Mouse (Mus musculus): Measurements from ENCODE around the gene Sorcs1. TPM values are rescaled to one million over a fixed set of nuclear protein-coding genes. Genes with fewer than 3 reads are reported as not detected.

The Sorcs1 gene
- polyA plus RNA-seq, 1 experiment from 2014 or later = 14.4 TPM

DNA sequence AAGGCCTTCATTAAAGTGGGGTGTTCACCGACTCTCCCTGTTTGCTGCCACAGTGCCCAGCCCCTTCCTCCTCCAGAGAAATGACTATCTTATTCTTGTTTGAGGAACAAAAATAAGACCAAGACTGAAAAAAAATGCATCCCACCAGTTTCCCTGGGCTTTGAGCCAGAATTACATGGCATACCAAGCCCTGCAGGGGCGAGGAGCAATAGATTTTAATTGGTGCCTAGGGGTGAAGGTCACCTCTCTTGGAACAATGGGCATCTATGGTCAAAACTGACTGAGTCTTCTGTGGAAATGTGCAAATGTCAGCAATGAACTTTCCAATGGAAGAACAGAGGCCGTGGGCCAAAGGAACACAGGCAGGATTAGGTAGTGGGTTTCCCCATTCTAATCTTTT is 312.0 kb downstream of the Sorcs1 start:
- no peaks in the 10 kb centered on the region for H3K27me3 ChIP-seq (ENCODE audit: control insufficient read depth, insufficient read depth, low read length)
- H3K4me3 ChIP-seq (replicated peaks; ENCODE audit: low read depth, low read length) = no peak overlapping the region
- H3K4me2 ChIP-seq (ENCODE audit: low read length) = no peak overlapping the region
- H3K9me3 ChIP-seq (ENCODE audit: control insufficient read depth, low read length) = no peaks in the 10 kb centered on the region
- no peaks in the 10 kb centered on the region for H3K36me3 ChIP-seq (ENCODE audit: control insufficient read depth, insufficient read depth, low read length)
- no peak overlapping the region for H3K27ac ChIP-seq (replicated peaks; ENCODE audit: low read depth, low read length)
- ATAC-seq (ENCODE audit: low FRiP score, low TSS enrichment) = no peak
- no peak overlapping the region for H3K9ac ChIP-seq (replicated peaks; ENCODE audit: low read length)
- no peak for DNase-seq
- 78% methylated on average over 3 of the region's 3 CpGs for WGBS
- H3K4me1 ChIP-seq (ENCODE audit: control insufficient read depth, insufficient read depth, low read length) = no peaks in the 10 kb centered on the region

DNA sequence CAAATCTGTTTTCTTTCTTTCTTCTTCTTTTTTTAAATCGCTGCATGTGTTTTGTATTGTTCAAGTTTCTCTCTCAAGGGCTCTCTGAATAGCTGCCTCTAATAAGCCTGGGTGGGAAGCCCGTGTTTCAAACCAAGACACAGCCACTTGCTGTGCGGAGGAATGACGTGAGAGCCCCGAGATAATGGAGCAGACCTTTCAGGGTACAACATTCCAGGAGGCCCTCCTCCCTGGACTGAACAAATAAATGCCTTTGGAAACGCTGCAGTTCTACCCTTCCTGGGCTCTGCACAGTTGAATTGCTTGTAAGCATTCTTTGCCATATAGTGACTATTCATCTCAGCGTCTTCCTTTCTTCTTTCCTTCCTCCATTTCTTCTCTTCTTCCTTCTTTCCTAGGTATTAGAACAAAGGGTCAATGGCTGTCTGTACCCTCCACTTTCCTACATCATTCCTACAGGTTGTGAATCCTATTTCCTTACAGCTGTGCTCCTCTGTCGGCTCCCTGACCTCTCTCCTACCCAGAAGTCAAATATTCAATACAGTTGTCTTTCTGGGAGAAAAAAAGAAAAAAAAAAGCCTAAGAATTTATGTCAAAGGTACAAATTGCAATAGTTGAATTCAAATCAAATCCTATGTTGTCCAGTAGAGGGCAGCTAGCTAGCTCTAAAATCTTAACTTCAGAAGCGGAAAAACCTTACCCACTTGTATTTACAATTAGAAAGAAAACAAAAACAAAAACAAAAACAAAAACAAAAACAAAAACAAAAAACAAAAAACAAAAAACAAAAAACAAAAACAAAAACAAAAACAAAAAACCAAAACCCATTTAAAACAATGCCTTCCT is 315.6 kb downstream of the Sorcs1 start:
- no peaks in the 10 kb centered on the region for H3K9me3 ChIP-seq (ENCODE audit: control insufficient read depth, low read length)
- H3K27ac ChIP-seq (replicated peaks; ENCODE audit: low read depth, low read length) = no peak overlapping the region
- H3K9ac ChIP-seq (replicated peaks; ENCODE audit: low read length) = no peak overlapping the region
- no peak overlapping the region for H3K4me2 ChIP-seq (ENCODE audit: low read length)
- H3K27me3 ChIP-seq (ENCODE audit: control insufficient read depth, insufficient read depth, low read length) = no peaks in the 10 kb centered on the region
- DNase-seq (peak; percentile 62), ATAC-seq (ENCODE audit: low FRiP score, low TSS enrichment) (no peak; the same call in 1 of the 2 replicates)
- WGBS = 12% methylated on average over 9 of the region's 9 CpGs
- H3K36me3 ChIP-seq (ENCODE audit: control insufficient read depth, insufficient read depth, low read length) = no peaks in the 10 kb centered on the region
- no peak overlapping the region for H3K4me3 ChIP-seq (replicated peaks; ENCODE audit: low read depth, low read length)
- no peaks in the 10 kb centered on the region for H3K4me1 ChIP-seq (ENCODE audit: control insufficient read depth, insufficient read depth, low read length)

DNA sequence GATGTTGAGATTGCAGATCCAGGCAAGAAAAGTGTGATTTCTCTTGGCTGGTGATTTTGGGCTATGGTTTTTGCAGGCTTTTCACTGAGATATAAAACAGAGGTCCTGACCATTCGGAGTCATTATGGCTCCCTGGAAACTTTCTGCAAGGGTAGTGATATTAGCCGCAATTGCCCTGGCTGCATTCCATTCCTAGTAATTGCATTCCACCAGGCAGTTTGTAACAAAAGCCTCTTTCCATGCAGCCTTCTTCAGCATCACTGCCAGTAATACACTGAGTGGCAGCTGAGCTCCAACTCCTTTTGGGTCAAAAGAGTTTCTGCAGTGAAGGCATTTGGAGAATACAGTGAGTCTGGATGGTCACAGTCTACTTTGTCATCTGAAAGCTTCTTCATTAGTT is 319.9 kb downstream of the Sorcs1 start:
- H3K4me1 ChIP-seq (ENCODE audit: control insufficient read depth, insufficient read depth, low read length) = no peaks in the 10 kb centered on the region
- H3K27me3 ChIP-seq (ENCODE audit: control insufficient read depth, insufficient read depth, low read length) = no peaks in the 10 kb centered on the region
- H3K36me3 ChIP-seq (ENCODE audit: control insufficient read depth, insufficient read depth, low read length) = no peaks in the 10 kb centered on the region
- no peak overlapping the region for H3K9ac ChIP-seq (replicated peaks; ENCODE audit: low read length)
- WGBS = 63% methylated on average over 2 of the region's 2 CpGs
- H3K4me3 ChIP-seq (replicated peaks; ENCODE audit: low read depth, low read length) = no peak overlapping the region
- no peak for DNase-seq
- no peak overlapping the region for H3K4me2 ChIP-seq (ENCODE audit: low read length)
- H3K9me3 ChIP-seq (ENCODE audit: control insufficient read depth, low read length) = no peaks in the 10 kb centered on the region
- no peak overlapping the region for H3K27ac ChIP-seq (replicated peaks; ENCODE audit: low read depth, low read length)
- no peak for ATAC-seq (ENCODE audit: low FRiP score, low TSS enrichment)

- Histone ChIP-seq H3K9ac (replicated peaks; ENCODE audit: low read length) (no peak overlapping the region), H3K36me3 (ENCODE audit: control insufficient read depth, insufficient read depth, low read length) (no peaks in the 10 kb centered on the region), H3K4me2 (ENCODE audit: low read length) (no peak overlapping the region), H3K9me3 (ENCODE audit: control insufficient read depth, low read length) (no peaks in the 10 kb centered on the region), H3K4me1 (ENCODE audit: control insufficient read depth, insufficient read depth, low read length) (no peaks in the 10 kb centered on the region), H3K27me3 (ENCODE audit: control insufficient read depth, insufficient read depth, low read length) (no peaks in the 10 kb centered on the region), H3K27ac (replicated peaks; ENCODE audit: low read depth, low read length) (no peak overlapping the region), H3K4me3 (replicated peaks; ENCODE audit: low read depth, low read length) (no peak overlapping the region)
- DNase-seq (no peak), ATAC-seq (ENCODE audit: low FRiP score, low TSS enrichment) (no peak)
- 92% methylated on average over 8 of the region's 8 CpGs for WGBS
Observed at GRCm38 (mm10) chr19:50339211-50339610, 339.2 kb downstream of the Sorcs1 start.

DNA sequence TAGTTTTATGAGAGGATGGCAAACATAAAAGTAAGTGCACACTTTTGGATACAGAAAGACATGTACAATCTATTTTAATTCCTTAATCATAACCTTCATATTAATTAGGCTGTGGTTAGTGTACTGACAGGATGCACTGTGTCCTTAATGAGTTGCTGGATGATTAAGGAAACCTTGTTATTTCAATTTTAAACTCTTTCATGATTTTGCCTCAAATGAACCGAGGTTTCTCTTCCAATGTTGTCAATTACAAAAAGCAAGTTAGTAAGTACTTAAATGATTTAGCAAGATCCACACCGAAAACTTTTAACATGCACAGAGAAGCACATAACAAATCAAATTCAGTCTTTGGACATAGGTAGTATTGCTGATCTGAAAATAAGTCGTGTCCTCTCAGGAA is 341.7 kb downstream of the Sorcs1 start:
- 89% methylated on average over 3 of the region's 3 CpGs for WGBS
- Histone ChIP-seq H3K9me3 (ENCODE audit: control insufficient read depth, low read length) (no peaks in the 10 kb centered on the region), H3K4me3 (replicated peaks; ENCODE audit: low read depth, low read length) (no peak overlapping the region)

DNA sequence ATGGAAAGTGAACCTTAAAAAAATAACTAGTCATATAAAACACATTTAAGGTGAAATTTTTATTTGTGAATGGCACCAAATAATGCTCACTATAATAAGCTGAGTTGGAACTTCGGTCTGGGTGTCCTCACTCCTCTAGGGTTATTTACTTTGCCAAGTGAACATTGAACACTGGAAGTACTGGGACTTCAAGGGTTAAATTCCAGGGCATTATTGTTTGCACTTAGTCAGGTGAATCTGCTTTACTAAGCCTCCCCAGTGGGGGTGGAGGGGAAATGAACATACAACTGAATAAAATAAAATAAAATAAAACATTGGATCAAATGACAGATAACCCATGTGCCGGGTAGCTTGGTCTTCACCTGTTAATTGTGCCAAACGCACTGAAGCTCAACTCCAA is 347.3 kb downstream of the Sorcs1 start:
- Histone ChIP-seq H3K4me3 (replicated peaks; ENCODE audit: low read depth, low read length) (no peak overlapping the region), H3K9ac (replicated peaks; ENCODE audit: low read length) (no peak overlapping the region), H3K36me3 (ENCODE audit: control insufficient read depth, insufficient read depth, low read length) (no peaks in the 10 kb centered on the region), H3K9me3 (ENCODE audit: control insufficient read depth, low read length) (no peaks in the 10 kb centered on the region), H3K27me3 (ENCODE audit: control insufficient read depth, insufficient read depth, low read length) (no peaks in the 10 kb centered on the region), H3K4me2 (ENCODE audit: low read length) (no peak overlapping the region), H3K4me1 (ENCODE audit: control insufficient read depth, insufficient read depth, low read length) (no peaks in the 10 kb centered on the region), H3K27ac (replicated peaks; ENCODE audit: low read depth, low read length) (no peak overlapping the region)
- 81% methylated on average over 3 of the region's 3 CpGs for WGBS
- ATAC-seq (ENCODE audit: low FRiP score, low TSS enrichment) (no peak), DNase-seq (no peak)

More for the DNA sequence above, 341.7 kb downstream of the Sorcs1 start:
- H3K36me3 ChIP-seq (ENCODE audit: control insufficient read depth, insufficient read depth, low read length) = no peaks in the 10 kb centered on the region
- no peak overlapping the region for H3K4me2 ChIP-seq (ENCODE audit: low read length)
- DNase-seq = no peak
- no peaks in the 10 kb centered on the region for H3K4me1 ChIP-seq (ENCODE audit: control insufficient read depth, insufficient read depth, low read length)
- H3K27ac ChIP-seq (replicated peaks; ENCODE audit: low read depth, low read length) = no peak overlapping the region
- no peaks in the 10 kb centered on the region for H3K27me3 ChIP-seq (ENCODE audit: control insufficient read depth, insufficient read depth, low read length)
- H3K9ac ChIP-seq (replicated peaks; ENCODE audit: low read length) = no peak overlapping the region
- ATAC-seq (ENCODE audit: low FRiP score, low TSS enrichment) = no peak

GRCm38 (mm10) chr19:50327804-50328203 is 350.6 kb downstream of the Sorcs1 start:
- Histone ChIP-seq H3K9me3 (ENCODE audit: control insufficient read depth, low read length) (no peaks in the 10 kb centered on the region), H3K4me1 (ENCODE audit: control insufficient read depth, insufficient read depth, low read length) (no peaks in the 10 kb centered on the region), H3K27me3 (ENCODE audit: control insufficient read depth, insufficient read depth, low read length) (no peaks in the 10 kb centered on the region), H3K27ac (replicated peaks; ENCODE audit: low read depth, low read length) (no peak overlapping the region), H3K36me3 (ENCODE audit: control insufficient read depth, insufficient read depth, low read length) (no peaks in the 10 kb centered on the region), H3K4me3 (replicated peaks; ENCODE audit: low read depth, low read length) (no peak overlapping the region), H3K9ac (replicated peaks; ENCODE audit: low read length) (no peak overlapping the region), H3K4me2 (ENCODE audit: low read length) (no peak overlapping the region)
- no peak for DNase-seq
- no peak for ATAC-seq (ENCODE audit: low FRiP score, low TSS enrichment)
- WGBS = 93% methylated on average over 8 of the region's 8 CpGs

DNA sequence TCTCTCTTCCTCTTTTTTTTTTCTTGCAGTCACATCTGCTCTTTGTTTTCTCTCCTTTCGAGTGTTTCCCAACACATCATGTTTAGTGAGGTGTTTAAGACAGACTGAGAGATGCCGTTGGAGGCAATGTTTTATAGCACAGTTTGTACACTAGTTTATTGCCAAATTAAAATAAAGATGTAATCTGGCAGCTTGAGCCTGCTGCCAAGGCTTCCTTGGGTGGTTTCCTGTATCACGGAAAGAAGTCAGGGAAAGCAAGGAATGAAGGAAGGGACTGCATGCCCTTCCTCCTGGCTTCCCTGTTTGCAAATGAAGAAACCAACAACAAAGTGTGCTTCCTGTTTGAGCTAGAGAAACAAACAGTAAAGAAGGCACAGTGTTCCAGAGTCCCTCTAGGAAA is 352.3 kb downstream of the Sorcs1 start:
- WGBS = 89% methylated on average over 3 of the region's 3 CpGs
- no peak overlapping the region for H3K27ac ChIP-seq (replicated peaks; ENCODE audit: low read depth, low read length)
- H3K4me2 ChIP-seq (ENCODE audit: low read length) = no peak overlapping the region
- no peaks in the 10 kb centered on the region for H3K9me3 ChIP-seq (ENCODE audit: control insufficient read depth, low read length)
- ATAC-seq (ENCODE audit: low FRiP score, low TSS enrichment) = no peak
- H3K9ac ChIP-seq (replicated peaks; ENCODE audit: low read length) = no peak overlapping the region
- DNase-seq = no peak
- no peaks in the 10 kb centered on the region for H3K36me3 ChIP-seq (ENCODE audit: control insufficient read depth, insufficient read depth, low read length)
- H3K27me3 ChIP-seq (ENCODE audit: control insufficient read depth, insufficient read depth, low read length) = no peaks in the 10 kb centered on the region
- H3K4me3 ChIP-seq (replicated peaks; ENCODE audit: low read depth, low read length) = no peak overlapping the region
- no peaks in the 10 kb centered on the region for H3K4me1 ChIP-seq (ENCODE audit: control insufficient read depth, insufficient read depth, low read length)

DNA sequence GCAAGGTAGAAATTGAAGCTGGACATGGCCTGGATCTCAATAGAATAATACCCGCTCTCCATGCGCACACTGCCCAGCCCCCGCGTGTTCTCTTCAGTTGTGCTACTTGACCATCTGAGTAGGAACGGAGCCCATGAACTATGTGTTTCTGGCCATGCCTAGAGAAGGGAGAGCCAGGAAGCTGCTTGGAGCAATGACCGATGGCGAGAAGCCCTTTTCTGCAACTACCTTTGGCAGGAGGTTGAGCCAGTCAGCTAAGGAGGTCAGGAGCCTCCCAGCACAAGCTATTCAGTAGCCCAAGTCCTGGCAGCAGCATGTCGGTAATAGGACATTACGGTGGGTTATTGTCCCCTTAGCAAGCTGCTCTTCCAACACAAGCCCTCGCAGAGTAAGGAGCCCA is 352.8 kb downstream of the Sorcs1 start:
- DNase-seq = no peak
- no peaks in the 10 kb centered on the region for H3K9me3 ChIP-seq (ENCODE audit: control insufficient read depth, low read length)

More for the DNA sequence above, 352.8 kb downstream of the Sorcs1 start:
- Histone ChIP-seq H3K4me1 (ENCODE audit: control insufficient read depth, insufficient read depth, low read length) (no peaks in the 10 kb centered on the region), H3K27me3 (ENCODE audit: control insufficient read depth, insufficient read depth, low read length) (no peaks in the 10 kb centered on the region), H3K36me3 (ENCODE audit: control insufficient read depth, insufficient read depth, low read length) (no peaks in the 10 kb centered on the region), H3K4me2 (ENCODE audit: low read length) (no peak overlapping the region), H3K9ac (replicated peaks; ENCODE audit: low read length) (no peak overlapping the region), H3K4me3 (replicated peaks; ENCODE audit: low read depth, low read length) (no peak overlapping the region), H3K27ac (replicated peaks; ENCODE audit: low read depth, low read length) (no peak overlapping the region)
- ATAC-seq (ENCODE audit: low FRiP score, low TSS enrichment) = no peak
- 94% methylated on average over 10 of the region's 10 CpGs for WGBS

All from midbrain, embryonic 14.5 days (tissue).